Mouse (Mus musculus): ENCODE measurements around the gene Dock7.

DNA sequence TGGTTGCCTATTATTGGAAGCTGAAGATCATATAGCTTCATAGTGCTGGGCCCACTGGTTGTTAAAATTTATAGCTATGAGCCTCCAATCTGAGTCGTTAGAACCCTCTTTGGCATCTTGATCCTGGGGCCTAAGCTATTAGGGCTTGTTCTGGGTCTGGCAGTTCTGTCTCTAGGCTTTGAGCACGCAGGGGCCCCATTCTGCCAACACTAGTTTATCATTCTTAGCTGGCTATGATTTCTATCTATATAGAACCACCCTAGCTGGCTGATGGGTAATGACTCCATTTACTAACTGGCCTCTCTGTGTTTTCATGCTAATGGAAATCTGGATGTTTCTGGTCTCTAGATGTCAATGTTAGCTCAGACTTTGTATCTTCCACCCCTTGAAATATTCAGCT, 203.0 kb downstream of the Dock7 start:
- TF ChIP-seq POLR2A (IDR thresholded peaks at IDR 0.05; ENCODE audit: borderline replicate concordance, insufficient read depth, low read length) (no peak), CTCF (IDR thresholded peaks at IDR 0.05; ENCODE audit: borderline replicate concordance, insufficient read depth, low read depth, low read length) (no peak)
